ENCODE assay signal across 8 mouse cellular contexts in genomic region chr12:117534087-117534751, GRCm38 (mm10). TPM values are rescaled to one million over a fixed set of nuclear protein-coding genes. Genes with fewer than 3 reads are reported as not detected.
A peak's percentile ranks its signal among the peaks of the same experiment; 100 is the strongest.
DNase-seq lines count a peak whose midpoint lies in the region; ATAC-seq and TF ChIP-seq lines count a peak whose summit lies in the region.

No protein-coding gene starts in this region.

- H3K9me3 ChIP-seq in E14TG2a.4 (ENCODE audit: low read length), result no peaks in the 10 kb centered on the region
- H3K9me3 ChIP-seq in hindbrain, embryonic 12.5 days (replicated peaks), result no peaks in the 10 kb centered on the region

- TF ChIP-seq POLR2A in bone marrow, adult 2 months (IDR thresholded peaks at IDR 0.05; ENCODE audit: borderline replicate concordance, control insufficient read depth, low read depth, low read length), result no peak

- no peaks in the 10 kb centered on the region for H3K36me3 ChIP-seq in E14TG2a.4 (ENCODE audit: insufficient read depth, low read length)
- H3K36me3 ChIP-seq in hindbrain, embryonic 12.5 days, result no peaks in the 10 kb centered on the region

- peak overlapping the region; percentile 89 for H3K4me3 ChIP-seq in E14TG2a.4 (replicated peaks; ENCODE audit: low read length)
- peak overlapping the region; percentile 56 for H3K4me3 ChIP-seq in bone marrow, adult 2 months (replicated peaks; ENCODE audit: control insufficient read depth, low read depth, low read length)
- H3K4me3 ChIP-seq in hindbrain, embryonic 12.5 days, result peak overlapping the region; percentile 59
- H3K4me3 ChIP-seq in left cerebral cortex, adult 2 months, result peak overlapping the region; percentile 73

- DNase-seq in forelimb bud, embryonic 11.5 days (ENCODE audit: low read depth, low spot score), result peak; percentile 21
- peak; percentile 49 to 63 for DNase-seq in left cerebral cortex, adult 2 months (ENCODE audit: extremely low spot score in 1 of 2, low spot score in 2 of 2)
- peak; percentile 47 for DNase-seq in lung, postnatal 36 days
- peak; percentile 70 to 71 for DNase-seq in right cerebral cortex, postnatal 10 days (ENCODE audit: low spot score in 2 of 2)
- DNase-seq in urinary bladder, postnatal 36 days (ENCODE audit: low spot score in 2 of 2), result peak; percentile 17 to 32

- H3K4me1 ChIP-seq in E14TG2a.4 (replicated peaks; ENCODE audit: low read depth, low read length), result peaks cover 19% of the 10 kb centered on the region
- no peaks in the 10 kb centered on the region for H3K4me1 ChIP-seq in bone marrow, adult 2 months (ENCODE audit: control insufficient read depth, insufficient read depth, low read length)
- H3K4me1 ChIP-seq in hindbrain, embryonic 12.5 days, result peaks cover 8% of the 10 kb centered on the region

- H3K27me3 ChIP-seq in E14TG2a.4 (ENCODE audit: insufficient read depth, low read length), result peaks cover 20% of the 10 kb centered on the region; the same call in 1 of the 2 replicates
- peaks cover 42% of the 10 kb centered on the region for H3K27me3 ChIP-seq in hindbrain, embryonic 12.5 days

- peak overlapping the region; percentile 27; the same call in 1 of the 2 replicates for H3K27ac ChIP-seq in bone marrow, adult 2 months (ENCODE audit: control insufficient read depth, insufficient read depth, low read depth, low read length, poor library complexity)
- 0 out of 2 replicates have a peak overlapping the region, but pooled peaks have one; percentile 45 for H3K27ac ChIP-seq in hindbrain, embryonic 12.5 days
- H3K27ac ChIP-seq in left cerebral cortex, adult 2 months, result peak overlapping the region; percentile 93

- TF ChIP-seq CTCF in E14TG2a.4 (conservative IDR thresholded peaks at IDR 0.05; ENCODE audit: low read length), result peak; percentile 13; the same call in 1 of the 2 replicates
- no peak for TF ChIP-seq CTCF in bone marrow, adult 2 months (IDR thresholded peaks at IDR 0.05; ENCODE audit: control insufficient read depth, insufficient read depth, low read length)
- peak; percentile 28; the same call in 1 of the 2 replicates for TF ChIP-seq CTCF in left cerebral cortex, adult 2 months (IDR thresholded peaks at IDR 0.05)

- H3K4me2 ChIP-seq in hindbrain, embryonic 12.5 days (replicated peaks), result peak overlapping the region; percentile 97

- H3K9ac ChIP-seq in hindbrain, embryonic 12.5 days, result peak overlapping the region; percentile 74

- peak; percentile 72 for ATAC-seq in hindbrain, embryonic 12.5 days (ENCODE audit: low FRiP score)

- WGBS in bone marrow, adult 2 months, result under 1% methylated on average over 66 of the region's 66 CpGs
- WGBS in hindbrain, embryonic 12.5 days, result under 1% methylated on average over 62 of the region's 66 CpGs

- intact Hi-C loops in left cerebral cortex, adult 2 months (cut with DNase I), result loop anchor here (2.0 to 5.0 kb wide), 4 partner anchors 33 to 105 kb away; no protein-coding TSS in a partner anchor

RNA-seq across cellular contexts. Expression of gene Rapgef5, which starts 17.9 kb away (rescaled TPM):
- 1.2 and 3.2 TPM in 2 replicates for polyA plus RNA-seq in bone marrow, adult 2 months (2011; ENCODE audit: insufficient read depth, insufficient read length, low replicate concordance, missing spikeins)
- polyA plus RNA-seq in hindbrain, embryonic 12.5 days (2016; fragmentation: Nextera tagmentation; extraction: Ambion mirVana), result 41.1 and 44.7 TPM in 2 replicates
- total RNA-seq in left cerebral cortex, adult 2 months (2021), result 100 to 1,000 TPM; 149 to 189 TPM

Comparison
In these comparisons a context has a peak if more than half of its experiments do, and no peak if none do; other contexts are left out.
1. Peak in every context shown above with its lines: DNase-seq, ATAC-seq, H3K4me3 ChIP-seq and H3K27ac ChIP-seq.
2. H3K27ac ChIP-seq: peak in every context shown above with its lines; median percentile 93 in left cerebral cortex, adult 2 months; 45 in hindbrain, embryonic 12.5 days; 27 in bone marrow, adult 2 months.
3. RNA of gene Rapgef5, which starts 17.9 kb away (polyA plus RNA-seq): 41.1 to 44.7 TPM in hindbrain, embryonic 12.5 days; 1.2 to 3.2 TPM in bone marrow, adult 2 months; every median in the first group is over 10 times any median in the second.